Mouse (Mus musculus) frontal cortex, postnatal 25 days (tissue): ENCODE results near the gene Commd8.
"Not testable (repeated sequence)": the region's sequence is repeated elsewhere in the genome, so short reads cannot be mapped to it uniquely, and the experiment has no call there.

Experiments used
- DNase-seq, 2 experiments: peaks; one replicate each; pipeline ENCODE4 v3.0.0; 2022; ENCODE audit warnings: low spot score in 2 of 2

Commd8 gene

GRCm38 (mm10) chr5:72170067-72170466 lies 2.1 kb upstream of the Commd8 start:
- no peak for DNase-seq

GRCm38 (mm10) chr5:72168285-72168621 lies 264 bp upstream of the Commd8 start:
- DNase-seq = no peak

GRCm38 (mm10) chr5:72164386-72164785 lies 3.6 kb downstream of the Commd8 start:
- no peak for DNase-seq

- no peak for DNase-seq
Observed at GRCm38 (mm10) chr5:72162855-72163254, 5.1 kb downstream of the Commd8 start.

GRCm38 (mm10) chr5:72160781-72161485 lies 7.1 kb downstream of the Commd8 start:
- DNase-seq = no peak

- DNase-seq = no peak
Observed at GRCm38 (mm10) chr5:72159537-72159936, 8.5 kb downstream of the Commd8 start.

- DNase-seq = no peak
Observed at GRCm38 (mm10) chr5:72158667-72159066, 9.3 kb downstream of the Commd8 start.

GRCm38 (mm10) chr5:72156598-72156997 lies 11.4 kb downstream of the Commd8 start:
- no peak for DNase-seq

GRCm38 (mm10) chr5:72155686-72156085 lies 12.3 kb downstream of the Commd8 start:
- DNase-seq = not testable (repeated sequence)

GRCm38 (mm10) chr5:72150870-72151269 lies 17.1 kb downstream of the Commd8 start:
- DNase-seq = no peak

- no peak for DNase-seq
Observed at GRCm38 (mm10) chr5:72148679-72149078, 19.3 kb downstream of the Commd8 start.

GRCm38 (mm10) chr5:72139619-72140018 lies 28.4 kb downstream of the Commd8 start:
- no peak for DNase-seq

GRCm38 (mm10) chr5:72138256-72138655 lies 29.7 kb downstream of the Commd8 start:
- DNase-seq = no peak

- no peak for DNase-seq
Observed at GRCm38 (mm10) chr5:72133906-72134305, 34.1 kb downstream of the Commd8 start.

- no peak for DNase-seq
Observed at GRCm38 (mm10) chr5:72126681-72127080, 41.3 kb downstream of the Commd8 start.

GRCm38 (mm10) chr5:72122414-72123037 lies 45.5 kb downstream of the Commd8 start:
- DNase-seq = no peak
